In genomic region chr8:70211726-70212111, GRCm38 (mm10) we compare ENCODE assay signal across 7 mouse cellular contexts. TPM values are rescaled to one million over a fixed set of nuclear protein-coding genes. Genes with fewer than 3 reads are reported as not detected.
A peak's percentile ranks its signal among the peaks of the same experiment; 100 is the strongest.
DNase-seq lines count a peak whose midpoint lies in the region; ATAC-seq lines count a peak whose summit lies in the region.

No protein-coding gene starts in this region.

- H3K36me3 ChIP-seq in forebrain, embryonic 10.5 days (replicated peaks), result no peaks in the 10 kb centered on the region
- H3K36me3 ChIP-seq in limb, embryonic 12.5 days, result no peaks in the 10 kb centered on the region
- H3K36me3 ChIP-seq in neural tube, embryonic 14.5 days (ENCODE audit: control insufficient read depth, insufficient read depth, low read length), result no peaks in the 10 kb centered on the region

- peak overlapping the region; percentile 76 for H3K27ac ChIP-seq in forebrain, embryonic 10.5 days
- H3K27ac ChIP-seq in limb, embryonic 12.5 days, result no peak overlapping the region
- peak overlapping the region; percentile 39; the same call in 1 of the 2 replicates for H3K27ac ChIP-seq in neural tube, embryonic 14.5 days (ENCODE audit: low read depth, low read length)

- H3K9me3 ChIP-seq in forebrain, embryonic 10.5 days, result no peaks in the 10 kb centered on the region
- H3K9me3 ChIP-seq in limb, embryonic 12.5 days, result no peaks in the 10 kb centered on the region
- H3K9me3 ChIP-seq in neural tube, embryonic 14.5 days (ENCODE audit: control insufficient read depth, low read length), result no peaks in the 10 kb centered on the region

- DNase-seq in left cerebral cortex, adult 8-10 months (ENCODE audit: low spot score in 2 of 2), result peak; percentile 43 to 52
- no peak for DNase-seq in left cerebral cortex, postnatal 4 days
- DNase-seq in brain, adult 2 months (ENCODE audit: low read depth, low spot score), result peak; percentile 48
- no peak for DNase-seq in forebrain, embryonic 10.5 days (ENCODE audit: extremely low spot score, low spot score)
- no peak for DNase-seq in cerebellum, postnatal 14 days

- peak overlapping the region; percentile 94 for H3K4me2 ChIP-seq in limb, embryonic 12.5 days
- H3K4me2 ChIP-seq in neural tube, embryonic 14.5 days (ENCODE audit: low read depth, low read length), result peak overlapping the region; percentile 92

- 3% methylated on average over 31 of the region's 31 CpGs for WGBS in forebrain, embryonic 10.5 days
- 2% methylated on average over 31 of the region's 31 CpGs for WGBS in limb, embryonic 12.5 days
- 3% methylated on average over 31 of the region's 31 CpGs for WGBS in neural tube, embryonic 14.5 days

- peaks cover 22% of the 10 kb centered on the region for H3K4me1 ChIP-seq in forebrain, embryonic 10.5 days
- 0 out of 2 replicates have a peak, but pooled peaks cover 14% of the 10 kb centered on the region for H3K4me1 ChIP-seq in limb, embryonic 12.5 days (replicated peaks)
- peaks cover 4% of the 10 kb centered on the region; the same call in 1 of the 2 replicates for H3K4me1 ChIP-seq in neural tube, embryonic 14.5 days (ENCODE audit: control insufficient read depth, insufficient read depth, low read length)

- peak overlapping the region; percentile 60 for H3K4me3 ChIP-seq in forebrain, embryonic 10.5 days
- H3K4me3 ChIP-seq in limb, embryonic 12.5 days (replicated peaks), result peak overlapping the region; percentile 66
- peak overlapping the region; percentile 64 for H3K4me3 ChIP-seq in neural tube, embryonic 14.5 days (ENCODE audit: low read depth, low read length)

- peak overlapping the region; percentile 69 for H3K9ac ChIP-seq in limb, embryonic 12.5 days (replicated peaks)
- peak overlapping the region; percentile 63 for H3K9ac ChIP-seq in neural tube, embryonic 14.5 days (replicated peaks; ENCODE audit: low read depth, low read length)

- intact Hi-C loops in left cerebral cortex, postnatal 4 days (cut with DNase I), result no loop called here

- no peak; the same call in 1 of the 2 replicates for ATAC-seq in limb, embryonic 12.5 days (ENCODE audit: insufficient number of reproducible peaks, insufficient read depth, low FRiP score, low TSS enrichment, low read depth)
- ATAC-seq in neural tube, embryonic 14.5 days (ENCODE audit: low read depth), result no peak

- peaks cover 24% of the 10 kb centered on the region for H3K27me3 ChIP-seq in forebrain, embryonic 10.5 days (ENCODE audit: poor library complexity, severe bottlenecking)
- peaks cover 11% of the 10 kb centered on the region; the same call in 1 of the 2 replicates for H3K27me3 ChIP-seq in limb, embryonic 12.5 days
- no peaks in the 10 kb centered on the region for H3K27me3 ChIP-seq in neural tube, embryonic 14.5 days (ENCODE audit: control insufficient read depth, insufficient read depth, low read length)

RNA-seq across cellular contexts. Expression of gene Slc25a42, which starts 0.4 kb away (rescaled TPM):
- 10 to 100 TPM; 30.4 to 36.5 (median 34.9) TPM for total RNA-seq in left cerebral cortex, adult 8-10 months (2022)
- 10 to 100 TPM; 20.7 to 24.9 TPM for total RNA-seq in left cerebral cortex, postnatal 4 days (2021)
- 2.2 and 2.6 TPM in 2 replicates for polyA plus RNA-seq in forebrain, embryonic 10.5 days (2016; fragmentation: Nextera tagmentation; extraction: Ambion mirVana)
- polyA plus RNA-seq in limb, embryonic 12.5 days (2016; fragmentation: Nextera tagmentation; extraction: Ambion mirVana), result 2.4 and 3.5 TPM in 2 replicates
- polyA plus RNA-seq in neural tube, embryonic 14.5 days (2014; fragmentation: Nextera tagmentation; extraction: Ambion mirVana), result 7.6 and 10.0 TPM in 2 replicates

RNA-seq across cellular contexts. Expression of gene Sugp2, which starts 22.3 kb away (rescaled TPM):
- total RNA-seq in left cerebral cortex, adult 8-10 months (2022), result 100 to 1,000 TPM; 102 to 121 (median 111) TPM
- total RNA-seq in left cerebral cortex, postnatal 4 days (2021), result 100 to 1,000 TPM; 160 to 169 TPM
- 55.7 and 56.7 TPM in 2 replicates for polyA plus RNA-seq in forebrain, embryonic 10.5 days (2016; fragmentation: Nextera tagmentation; extraction: Ambion mirVana)
- 48.3 and 50.7 TPM in 2 replicates for polyA plus RNA-seq in limb, embryonic 12.5 days (2016; fragmentation: Nextera tagmentation; extraction: Ambion mirVana)
- 77.1 and 78.6 TPM in 2 replicates for polyA plus RNA-seq in neural tube, embryonic 14.5 days (2014; fragmentation: Nextera tagmentation; extraction: Ambion mirVana)

RNA-seq across cellular contexts. Expression of gene Armc6, which starts 22.5 kb away (rescaled TPM):
- total RNA-seq in left cerebral cortex, adult 8-10 months (2022), result 10 to 100 TPM; 33.6 to 44.9 (median 40.5) TPM
- 100 to 1,000 TPM; 111 to 122 TPM for total RNA-seq in left cerebral cortex, postnatal 4 days (2021)
- 29.4 and 32.7 TPM in 2 replicates for polyA plus RNA-seq in forebrain, embryonic 10.5 days (2016; fragmentation: Nextera tagmentation; extraction: Ambion mirVana)
- polyA plus RNA-seq in limb, embryonic 12.5 days (2016; fragmentation: Nextera tagmentation; extraction: Ambion mirVana), result 22.5 and 26.4 TPM in 2 replicates
- 95.5 and 106 TPM in 2 replicates for polyA plus RNA-seq in neural tube, embryonic 14.5 days (2014; fragmentation: Nextera tagmentation; extraction: Ambion mirVana)

RNA-seq across cellular contexts. Expression of gene Tmem161a, which starts 39.6 kb away (rescaled TPM):
- 10 to 100 TPM; 40.2 to 49.8 (median 43.4) TPM for total RNA-seq in left cerebral cortex, adult 8-10 months (2022)
- 10 to 100 TPM; 48.3 to 56.0 TPM for total RNA-seq in left cerebral cortex, postnatal 4 days (2021)
- 68.8 and 70.2 TPM in 2 replicates for polyA plus RNA-seq in forebrain, embryonic 10.5 days (2016; fragmentation: Nextera tagmentation; extraction: Ambion mirVana)
- 67.5 and 69.9 TPM in 2 replicates for polyA plus RNA-seq in limb, embryonic 12.5 days (2016; fragmentation: Nextera tagmentation; extraction: Ambion mirVana)
- 28.3 and 34.8 TPM in 2 replicates for polyA plus RNA-seq in neural tube, embryonic 14.5 days (2014; fragmentation: Nextera tagmentation; extraction: Ambion mirVana)

Comparison
In these comparisons a context has a peak if more than half of its experiments do, and no peak if none do; other contexts are left out.
1. DNase-seq: peak in left cerebral cortex, adult 8-10 months (2 of 2) and brain, adult 2 months (single experiment); none in left cerebral cortex, postnatal 4 days (single experiment), forebrain, embryonic 10.5 days (single experiment) and cerebellum, postnatal 14 days (0 of 2).
2. Peak in every context shown above with its lines, with median percentiles within 50 percentile points of each other: H3K4me3 ChIP-seq.